Mouse (Mus musculus) urinary bladder, postnatal 4 days (tissue): Measurements from ENCODE around the gene Urb1.

Experiments used
- DNase-seq, 2 experiments: peaks; one replicate each; pipeline ENCODE4 v3.0.0; 2021 to 2022; ENCODE audit warnings: low spot score in 2 of 2

Urb1 gene

GRCm38 (mm10) chr16:90774216-90774615, 36.0 kb downstream of the Urb1 start:
- DNase-seq: no peak

GRCm38 (mm10) chr16:90766919-90767454, 43.2 kb downstream of the Urb1 start:
- DNase-seq: no peak

- DNase-seq: no peak
Observed at GRCm38 (mm10) chr16:90765195-90765877, 44.9 kb downstream of the Urb1 start.

GRCm38 (mm10) chr16:90760515-90760914, 49.7 kb downstream of the Urb1 start:
- no peak for DNase-seq

GRCm38 (mm10) chr16:90759335-90759734, 50.9 kb downstream of the Urb1 start:
- no peak for DNase-seq

GRCm38 (mm10) chr16:90753386-90753941, 56.7 kb downstream of the Urb1 start:
- DNase-seq: no peak

- no peak for DNase-seq
Observed at GRCm38 (mm10) chr16:90748169-90748568, 62.0 kb downstream of the Urb1 start.

GRCm38 (mm10) chr16:90747143-90747542, 63.1 kb downstream of the Urb1 start:
- DNase-seq: no peak

- peak in 1 of 2 experiments; percentile 36 for DNase-seq
Observed at GRCm38 (mm10) chr16:90738092-90738956, 71.9 kb downstream of the Urb1 start, which contains the start of gene Mrap. TSS of gene Mrap (plus strand) at chr16:90738207.

- DNase-seq: no peak
Observed at GRCm38 (mm10) chr16:90736672-90737270, 73.4 kb downstream of the Urb1 start.

- DNase-seq: no peak
Observed at GRCm38 (mm10) chr16:90735611-90736010, 74.6 kb downstream of the Urb1 start.

GRCm38 (mm10) chr16:90727233-90728115, 82.7 kb downstream of the Urb1 start, which contains the start of gene Mis18a:
TSS of gene Mis18a (minus strand) at chr16:90727404.
- DNase-seq: peak; percentile 93 to 96

- no peak for DNase-seq
Observed at GRCm38 (mm10) chr16:90726600-90727227, 83.5 kb downstream of the Urb1 start.

GRCm38 (mm10) chr16:90724051-90724450, 86.2 kb downstream of the Urb1 start:
- DNase-seq: no peak

- no peak for DNase-seq
Observed at GRCm38 (mm10) chr16:90710313-90710712, 99.9 kb downstream of the Urb1 start.

GRCm38 (mm10) chr16:90709711-90710289, 100.4 kb downstream of the Urb1 start:
- DNase-seq: peak in 1 of 2 experiments; percentile 33

- no peak for DNase-seq
Observed at GRCm38 (mm10) chr16:90706279-90706678, 103.9 kb downstream of the Urb1 start.

GRCm38 (mm10) chr16:90704161-90704825, 105.9 kb downstream of the Urb1 start:
- no peak for DNase-seq

GRCm38 (mm10) chr16:90703646-90704045, 106.6 kb downstream of the Urb1 start:
- no peak for DNase-seq
